Comparison of ENCODE assay signal across 31 mouse cellular contexts in genomic region chr9:20047964-20048363, GRCm38 (mm10). TPM values are rescaled to one million over a fixed set of nuclear protein-coding genes. Genes with fewer than 3 reads are reported as not detected.
DNase-seq lines count a peak whose midpoint lies in the region; ATAC-seq and TF ChIP-seq lines count a peak whose summit lies in the region.
"Had no signal": no experiment of that assay in that cellular context is flagged by ENCODE, and none has a peak within 500 bp of the region (broad histone marks: within the 10 kb centered on the region; RNA-seq: fewer than 3 reads in every experiment).

No protein-coding gene starts in this region.

- no peak overlapping the region for H3K4me3 ChIP-seq in intestine, embryonic 15.5 days (replicated peaks)
- H3K4me3 ChIP-seq in intestine, postnatal 0 days (ENCODE audit: low read depth, low read length) = no peak overlapping the region
- H3K4me3 ChIP-seq in intestine, embryonic 16.5 days (ENCODE audit: low read length) = no peak overlapping the region

- H3K27me3 ChIP-seq in intestine, embryonic 15.5 days (replicated peaks) = no peaks in the 10 kb centered on the region
- no peaks in the 10 kb centered on the region for H3K27me3 ChIP-seq in intestine, postnatal 0 days (replicated peaks; ENCODE audit: control insufficient read depth, insufficient read depth, low read length)
- H3K27me3 ChIP-seq in intestine, embryonic 16.5 days (replicated peaks; ENCODE audit: control insufficient read depth, insufficient read depth, low read length) = no peaks in the 10 kb centered on the region
- H3K27me3 ChIP-seq: CH12.LX had no signal

- 64% methylated on average over 3 of the region's 3 CpGs for WGBS in intestine, embryonic 15.5 days
- 63% methylated on average over 3 of the region's 3 CpGs for WGBS in intestine, postnatal 0 days
- 64% methylated on average over 3 of the region's 3 CpGs for WGBS in intestine, embryonic 16.5 days

- H3K9me3 ChIP-seq in intestine, embryonic 15.5 days = no peaks in the 10 kb centered on the region
- 0 out of 2 replicates have a peak, but pooled peaks cover 4% of the 10 kb centered on the region for H3K9me3 ChIP-seq in intestine, postnatal 0 days (ENCODE audit: control insufficient read depth)
- H3K9me3 ChIP-seq in intestine, embryonic 16.5 days (ENCODE audit: control insufficient read depth, low read length) = no peaks in the 10 kb centered on the region
- H3K9me3 ChIP-seq: G1E had no signal

- no peak overlapping the region for H3K9ac ChIP-seq in intestine, embryonic 15.5 days
- H3K9ac ChIP-seq in intestine, postnatal 0 days (ENCODE audit: low read depth, low read length) = no peak overlapping the region
- H3K9ac ChIP-seq in intestine, embryonic 16.5 days (ENCODE audit: low read depth, low read length) = no peak overlapping the region

- H3K27ac ChIP-seq in intestine, embryonic 15.5 days = no peak overlapping the region
- no peak overlapping the region for H3K27ac ChIP-seq in intestine, postnatal 0 days (ENCODE audit: low read depth, low read length)
- no peak overlapping the region for H3K27ac ChIP-seq in intestine, embryonic 16.5 days (ENCODE audit: low read length)

- 0 out of 2 replicates have a peak, but pooled peaks have one; percentile 34 for ATAC-seq in intestine, embryonic 15.5 days
- no peak for ATAC-seq in intestine, postnatal 0 days
- 0 out of 2 replicates have a peak, but pooled peaks have one; percentile 50 for ATAC-seq in intestine, embryonic 16.5 days
- ATAC-seq: activated CD4-positive, CD25-positive, alpha-beta regulatory T cell, adult 4 months; CD4-positive, CD25-positive, alpha-beta regulatory T cell, adult 4 months; Patski had no signal

- H3K4me2 ChIP-seq in intestine, embryonic 15.5 days (replicated peaks) = no peak overlapping the region
- H3K4me2 ChIP-seq in intestine, postnatal 0 days (replicated peaks; ENCODE audit: low read depth) = no peak overlapping the region
- no peak overlapping the region for H3K4me2 ChIP-seq in intestine, embryonic 16.5 days (ENCODE audit: low read depth, low read length)

- no peaks in the 10 kb centered on the region for H3K36me3 ChIP-seq in intestine, embryonic 15.5 days
- no peaks in the 10 kb centered on the region for H3K36me3 ChIP-seq in intestine, postnatal 0 days (ENCODE audit: control insufficient read depth, insufficient read depth)
- no peaks in the 10 kb centered on the region for H3K36me3 ChIP-seq in intestine, embryonic 16.5 days (ENCODE audit: control insufficient read depth, insufficient read depth, low read length)
- H3K36me3 ChIP-seq: G1E had no signal

- H3K4me1 ChIP-seq in intestine, embryonic 15.5 days (replicated peaks) = no peaks in the 10 kb centered on the region
- no peaks in the 10 kb centered on the region for H3K4me1 ChIP-seq in intestine, postnatal 0 days (replicated peaks; ENCODE audit: control insufficient read depth, insufficient read depth, low read length)
- no peaks in the 10 kb centered on the region for H3K4me1 ChIP-seq in intestine, embryonic 16.5 days (ENCODE audit: control insufficient read depth, insufficient read depth, low read length)

- no peak for TF ChIP-seq CTCF in intestine, postnatal 0 days (IDR thresholded peaks at IDR 0.05; ENCODE audit: low read depth)

- peak; percentile 55 for DNase-seq in R1 (ENCODE audit: low read depth, low spot score)
- peak; percentile 4 for DNase-seq in ZHBTc4 (ENCODE audit: low read depth, low spot score)
- no peak for DNase-seq in T-cell, adult 2 months (ENCODE audit: low spot score)
- DNase-seq in layer of hippocampus, adult 8-10 months (ENCODE audit: low spot score in 2 of 2) = no peak
- no peak for DNase-seq in kidney, adult 11 months
- DNase-seq: adrenal gland, adult 2 months; adrenal gland, adult 8-10 months; adrenal gland, postnatal 10 days; adrenal gland, postnatal 14 days; adrenal gland, postnatal 25 days; adrenal gland, postnatal 36 days; B cell, adult 2 months; cerebellum, adult 11 months; cerebellum, adult 11-12 months; cerebellum, adult 18-20 months; cerebellum, adult 2 months; cerebellum, adult 8-10 months had no signal

RNA-seq across cellular contexts. Expression of gene Olfr867, which starts 9.4 kb away (rescaled TPM):
- not detected in 2 replicates for polyA plus RNA-seq in intestine, embryonic 15.5 days (2015; fragmentation: Nextera tagmentation; extraction: Ambion mirVana)
- not detected in 2 replicates for polyA plus RNA-seq in intestine, postnatal 0 days (2015; fragmentation: Nextera tagmentation; extraction: Ambion mirVana)
- not detected in 2 replicates for polyA plus RNA-seq in intestine, embryonic 16.5 days (2015; fragmentation: Nextera tagmentation; extraction: Ambion mirVana)
- not detected for total RNA-seq in layer of hippocampus, adult 8-10 months (2022)
- total RNA-seq: adrenal gland, adult 18-20 months; adrenal gland, adult 2 months; adrenal gland, adult 8-10 months; adrenal gland, postnatal 10 days; adrenal gland, postnatal 14 days; adrenal gland, postnatal 25 days; adrenal gland, postnatal 36 days; adrenal gland, postnatal 4 days; CH12.LX; ES-E14; G1E; MEL had no signal
- polyA plus RNA-seq: activated CD4-positive, CD25-positive, alpha-beta regulatory T cell, adult 4 months; adrenal gland, adult 2 months; brain, embryonic 14.5 days; C2C12; CD4-positive, CD25-positive, alpha-beta regulatory T cell, adult 4 months; cerebellum, adult 2 months; G1E; Patski had no signal

RNA-seq across cellular contexts. Expression of gene Olfr866, which starts 20.1 kb away (rescaled TPM):
- polyA plus RNA-seq in intestine, embryonic 15.5 days (2015; fragmentation: Nextera tagmentation; extraction: Ambion mirVana) = not detected in 2 replicates
- polyA plus RNA-seq in intestine, postnatal 0 days (2015; fragmentation: Nextera tagmentation; extraction: Ambion mirVana) = not detected in 2 replicates
- polyA plus RNA-seq in intestine, embryonic 16.5 days (2015; fragmentation: Nextera tagmentation; extraction: Ambion mirVana) = not detected in 2 replicates
- total RNA-seq in layer of hippocampus, adult 8-10 months (2022) = not detected
- total RNA-seq: adrenal gland, adult 18-20 months; adrenal gland, adult 2 months; adrenal gland, adult 8-10 months; adrenal gland, postnatal 10 days; adrenal gland, postnatal 14 days; adrenal gland, postnatal 25 days; adrenal gland, postnatal 36 days; adrenal gland, postnatal 4 days; CH12.LX; ES-E14; G1E; MEL had no signal
- polyA plus RNA-seq: activated CD4-positive, CD25-positive, alpha-beta regulatory T cell, adult 4 months; adrenal gland, adult 2 months; brain, embryonic 14.5 days; C2C12; CD4-positive, CD25-positive, alpha-beta regulatory T cell, adult 4 months; cerebellum, adult 2 months; G1E; Patski had no signal

RNA-seq across cellular contexts. Expression of gene Olfr868, which starts 50.5 kb away (rescaled TPM):
- not detected in 2 replicates for polyA plus RNA-seq in intestine, embryonic 15.5 days (2015; fragmentation: Nextera tagmentation; extraction: Ambion mirVana)
- not detected in 2 replicates for polyA plus RNA-seq in intestine, postnatal 0 days (2015; fragmentation: Nextera tagmentation; extraction: Ambion mirVana)
- polyA plus RNA-seq in intestine, embryonic 16.5 days (2015; fragmentation: Nextera tagmentation; extraction: Ambion mirVana) = not detected in 2 replicates
- not detected for total RNA-seq in layer of hippocampus, adult 8-10 months (2022)
- total RNA-seq: adrenal gland, adult 18-20 months; adrenal gland, adult 2 months; adrenal gland, adult 8-10 months; adrenal gland, postnatal 10 days; adrenal gland, postnatal 14 days; adrenal gland, postnatal 25 days; adrenal gland, postnatal 36 days; adrenal gland, postnatal 4 days; CH12.LX; ES-E14; MEL had no signal
- polyA plus RNA-seq: activated CD4-positive, CD25-positive, alpha-beta regulatory T cell, adult 4 months; adrenal gland, adult 2 months; brain, embryonic 14.5 days; C2C12; CD4-positive, CD25-positive, alpha-beta regulatory T cell, adult 4 months; cerebellum, adult 2 months; G1E; Patski had no signal

Comparison
In these comparisons a context has a peak if more than half of its experiments do, and no peak if none do; other contexts are left out.
1. DNase-seq: peak in R1 (single experiment) and ZHBTc4 (single experiment); none in T-cell, adult 2 months (single experiment), layer of hippocampus, adult 8-10 months (0 of 2) and kidney, adult 11 months (single experiment).